ENCODE assay signal across 12 mouse cellular contexts in the genomic region with DNA sequence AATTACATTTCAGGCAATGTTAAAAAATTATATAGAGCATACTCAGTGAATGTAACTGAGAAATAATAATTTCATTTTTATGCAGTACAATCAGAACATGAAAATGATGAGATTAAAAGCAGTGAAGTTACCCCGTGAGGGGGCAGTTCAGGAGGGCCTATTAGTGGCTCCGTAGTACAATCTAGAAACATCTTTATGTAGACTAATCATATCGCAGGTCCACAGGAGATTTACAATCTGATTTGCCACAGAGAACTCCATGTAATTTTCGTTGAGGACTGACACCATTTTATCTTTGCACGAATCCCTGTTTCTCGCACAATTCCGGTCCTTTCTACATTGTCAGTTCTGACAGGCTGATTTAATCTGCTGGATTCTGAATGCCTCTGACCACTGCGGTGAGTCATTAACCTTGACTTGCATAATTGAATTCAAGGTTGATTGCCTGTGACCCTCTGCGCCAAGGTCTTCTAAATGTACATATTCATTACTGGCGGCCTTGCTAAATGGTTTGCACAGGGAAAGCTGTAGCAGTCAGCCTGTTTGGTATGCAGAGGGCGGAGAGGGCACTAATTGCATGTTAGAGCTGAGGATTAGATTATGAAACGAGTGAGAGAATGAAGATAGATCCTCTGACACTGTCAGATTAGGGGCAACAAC.
DNase-seq lines count a peak whose midpoint lies in the region; ATAC-seq and TF ChIP-seq lines count a peak whose summit lies in the region.
"Had no signal": no experiment of that assay in that cellular context is flagged by ENCODE, and none has a peak within 500 bp of the region (broad histone marks: within the 10 kb centered on the region; RNA-seq: fewer than 3 reads in every experiment).

No protein-coding gene starts in this region.

- no peaks in the 10 kb centered on the region for H3K27me3 ChIP-seq in embryonic facial prominence, embryonic 11.5 days (ENCODE audit: control insufficient read depth, insufficient read depth, low read length)
- H3K27me3 ChIP-seq in kidney, adult 2 months (replicated peaks; ENCODE audit: control insufficient read depth, insufficient read depth, low read length): no peaks in the 10 kb centered on the region
- H3K27me3 ChIP-seq in midbrain, embryonic 15.5 days (replicated peaks): no peaks in the 10 kb centered on the region
- H3K27me3 ChIP-seq: heart, embryonic 15.5 days had no signal

- DNase-seq in adrenal gland, adult 2 months: peak; percentile 80
- DNase-seq in embryonic facial prominence, embryonic 11.5 days (ENCODE audit: low spot score): peak; percentile 42
- peak; percentile 47 for DNase-seq in kidney, adult 2 months
- no peak for DNase-seq in c-Kit-positive CD71-positive TER-119-positive erythroid progenitor cells, embryonic 14.5 days (ENCODE audit: low spot score)
- DNase-seq in right cerebral cortex, postnatal 10 days (ENCODE audit: low spot score in 2 of 2): no peak
- DNase-seq in layer of hippocampus, postnatal 14 days (ENCODE audit: low spot score in 2 of 2): no peak
- DNase-seq: cerebellum, adult 2 months; right cerebral cortex, postnatal 14 days; thymus, postnatal 14 days had no signal

- H3K9me3 ChIP-seq in embryonic facial prominence, embryonic 11.5 days (replicated peaks; ENCODE audit: control insufficient read depth, low read length): no peaks in the 10 kb centered on the region
- no peaks in the 10 kb centered on the region for H3K9me3 ChIP-seq in midbrain, embryonic 15.5 days
- H3K9me3 ChIP-seq: heart, embryonic 15.5 days had no signal

- no peak for ATAC-seq in embryonic facial prominence, embryonic 11.5 days (replicated peaks; ENCODE audit: insufficient number of reproducible peaks, low FRiP score, low TSS enrichment, low read depth)
- ATAC-seq in midbrain, embryonic 15.5 days (replicated peaks): peak; percentile 77

- H3K9ac ChIP-seq in embryonic facial prominence, embryonic 11.5 days (replicated peaks; ENCODE audit: low read length): no peak overlapping the region
- no peak overlapping the region for H3K9ac ChIP-seq in midbrain, embryonic 15.5 days
- H3K9ac ChIP-seq: heart, embryonic 15.5 days had no signal

- TF ChIP-seq POLR2A in kidney, adult 2 months (IDR thresholded peaks at IDR 0.05; ENCODE audit: low read depth, low read length): no peak

- H3K4me3 ChIP-seq in embryonic facial prominence, embryonic 11.5 days (ENCODE audit: low read depth, low read length): no peak overlapping the region
- no peak overlapping the region for H3K4me3 ChIP-seq in kidney, adult 2 months (ENCODE audit: insufficient read depth, low read depth, low read length)
- no peak overlapping the region for H3K4me3 ChIP-seq in midbrain, embryonic 15.5 days
- H3K4me3 ChIP-seq: heart, embryonic 15.5 days; left cerebral cortex, adult 2 months had no signal

- 36% methylated on average over 12 of the region's 12 CpGs for WGBS in embryonic facial prominence, embryonic 11.5 days
- WGBS in kidney, adult 2 months: 35% methylated on average over 12 of the region's 12 CpGs
- WGBS in midbrain, embryonic 15.5 days: 34% methylated on average over 12 of the region's 12 CpGs

- no peaks in the 10 kb centered on the region for H3K36me3 ChIP-seq in embryonic facial prominence, embryonic 11.5 days (replicated peaks; ENCODE audit: control insufficient read depth, insufficient read depth, low read depth, low read length)
- no peaks in the 10 kb centered on the region for H3K36me3 ChIP-seq in kidney, adult 2 months (ENCODE audit: control insufficient read depth, insufficient read depth, low read length)
- no peaks in the 10 kb centered on the region for H3K36me3 ChIP-seq in midbrain, embryonic 15.5 days (replicated peaks)
- H3K36me3 ChIP-seq: heart, embryonic 15.5 days had no signal

- no peak for TF ChIP-seq CTCF in kidney, adult 2 months (conservative IDR thresholded peaks at IDR 0.05; ENCODE audit: insufficient read depth, insufficient read length, low read depth, low read length)

- no peaks in the 10 kb centered on the region for H3K4me1 ChIP-seq in embryonic facial prominence, embryonic 11.5 days (ENCODE audit: control insufficient read depth, insufficient read depth, low read length)
- no peaks in the 10 kb centered on the region; the same call in 1 of the 2 replicates for H3K4me1 ChIP-seq in kidney, adult 2 months (ENCODE audit: control insufficient read depth, insufficient read depth, low read length)
- H3K4me1 ChIP-seq in midbrain, embryonic 15.5 days: peaks cover 6% of the 10 kb centered on the region; the same call in 1 of the 2 replicates
- H3K4me1 ChIP-seq: heart, embryonic 15.5 days had no signal

- no peak overlapping the region for H3K27ac ChIP-seq in embryonic facial prominence, embryonic 11.5 days (replicated peaks; ENCODE audit: low read depth, low read length)
- H3K27ac ChIP-seq in kidney, adult 2 months (ENCODE audit: insufficient read depth, low read depth, low read length): no peak overlapping the region
- H3K27ac ChIP-seq in midbrain, embryonic 15.5 days: no peak overlapping the region
- H3K27ac ChIP-seq: heart, embryonic 15.5 days; left cerebral cortex, adult 2 months had no signal

- H3K4me2 ChIP-seq in embryonic facial prominence, embryonic 11.5 days (ENCODE audit: low read depth, low read length): no peak overlapping the region; the same call in 1 of the 2 replicates
- peak overlapping the region; percentile 32 for H3K4me2 ChIP-seq in midbrain, embryonic 15.5 days
- H3K4me2 ChIP-seq: heart, embryonic 15.5 days had no signal

Comparison
In these comparisons a context has a peak if more than half of its experiments do, and no peak if none do; other contexts are left out.
1. DNase-seq: peak in adrenal gland, adult 2 months (single experiment), embryonic facial prominence, embryonic 11.5 days (single experiment) and kidney, adult 2 months (single experiment); none in c-Kit-positive CD71-positive TER-119-positive erythroid progenitor cells, embryonic 14.5 days (single experiment), right cerebral cortex, postnatal 10 days (0 of 2) and layer of hippocampus, postnatal 14 days (0 of 2).